Comparison of ENCODE assay signal across 11 mouse cellular contexts in genomic region chr11:70778058-70778457, GRCm38 (mm10). TPM values are rescaled to one million over a fixed set of nuclear protein-coding genes. Genes with fewer than 3 reads are reported as not detected.
DNase-seq lines count a peak whose midpoint lies in the region; ATAC-seq and TF ChIP-seq lines count a peak whose summit lies in the region.
"Not testable (repeated sequence)": the region's sequence is repeated elsewhere in the genome, so short reads cannot be mapped to it uniquely, and the experiment has no call there.
"Had no signal": no experiment of that assay in that cellular context is flagged by ENCODE, and none has a peak within 500 bp of the region (broad histone marks: within the 10 kb centered on the region; RNA-seq: fewer than 3 reads in every experiment).

No protein-coding gene starts in this region.

- ATAC-seq in kidney, postnatal 0 days (replicated peaks; ENCODE audit: low FRiP score, low read depth) = not testable (repeated sequence)
- peak; percentile 45; the same call in 1 of the 2 replicates for ATAC-seq in lung, embryonic 16.5 days (ENCODE audit: low read depth)
- peak; percentile 58; the same call in 1 of the 2 replicates for ATAC-seq in monocyte, adult 5-6 weeks (replicated peaks; ENCODE audit: insufficient number of reproducible peaks, low FRiP score, low TSS enrichment, poor library complexity, severe bottlenecking)

- H3K4me3 ChIP-seq in ES-E14 (ENCODE audit: insufficient read depth in 1 of 2, low read depth in 1 of 2, low read length in 2 of 2, poor library complexity in 1 of 2, severe bottlenecking in 1 of 2); kidney, postnatal 0 days (replicated peaks; ENCODE audit: low read depth, low read length); lung, embryonic 16.5 days (ENCODE audit: low read length): not testable (repeated sequence)

- not testable (repeated sequence) for H3K9ac ChIP-seq in ES-E14 (ENCODE audit: insufficient read depth, low read depth, low read length, poor library complexity, severe bottlenecking); kidney, postnatal 0 days (ENCODE audit: low read depth, low read length); lung, embryonic 16.5 days (ENCODE audit: low read length)

- peak; percentile 20 for DNase-seq in 3134 (ENCODE audit: extremely low read depth, insufficient read length, low spot score)
- not testable (repeated sequence) for DNase-seq in ES-E14 (ENCODE audit: low read depth, low spot score)
- DNase-seq in adipocyte (ENCODE audit: low spot score) = peak; percentile 66
- peak; percentile 15 for DNase-seq in embryo, embryonic 9.5 days (ENCODE audit: extremely low spot score)
- DNase-seq in heart, postnatal 10 days = peak; percentile 21 to 40
- peak; percentile 83 for DNase-seq in kidney, postnatal 0 days (ENCODE audit: low spot score)

- 25% methylated on average over 6 of the region's 6 CpGs for WGBS in kidney, postnatal 0 days
- WGBS in lung, embryonic 16.5 days = 22% methylated on average over 6 of the region's 6 CpGs

- not testable (repeated sequence) for H3K4me1 ChIP-seq in ES-E14 (ENCODE audit: control insufficient read depth in 2 of 2, insufficient read depth in 2 of 2, low read length in 2 of 2, poor library complexity in 1 of 2); kidney, postnatal 0 days (replicated peaks; ENCODE audit: insufficient read depth, low read length); lung, embryonic 16.5 days (replicated peaks; ENCODE audit: control insufficient read depth, insufficient read depth, low read length)

- in situ Hi-C loops in ES-E14 (cut with MboI; ENCODE audit: low sequenced_read_pairs in 2 of 2, unreplicated experiment in 2 of 2) = not testable (repeated sequence)

- not testable (repeated sequence) for H3K27me3 ChIP-seq in kidney, postnatal 0 days (ENCODE audit: insufficient read depth, low read length); lung, embryonic 16.5 days (ENCODE audit: control insufficient read depth, insufficient read depth, low read depth, low read length)

- H3K4me2 ChIP-seq in kidney, postnatal 0 days (ENCODE audit: low read length); lung, embryonic 16.5 days (ENCODE audit: low read depth, low read length): not testable (repeated sequence)

- not testable (repeated sequence) for H3K36me3 ChIP-seq in ES-E14 (ENCODE audit: control insufficient read depth, insufficient read depth, low read length, poor library complexity, severe bottlenecking); kidney, postnatal 0 days (ENCODE audit: insufficient read depth, low read length); lung, embryonic 16.5 days (ENCODE audit: control insufficient read depth, insufficient read depth, low read length)

- peak; percentile 71 for TF ChIP-seq CTCF in kidney, postnatal 0 days (IDR thresholded peaks at IDR 0.05; ENCODE audit: low read depth)

- intact Hi-C loops in heart, postnatal 10 days (cut with DNase I) = not testable (repeated sequence)

- H3K9me3 ChIP-seq in ES-E14 (ENCODE audit: control insufficient read depth, insufficient read depth, low read depth, low read length); kidney, postnatal 0 days (replicated peaks; ENCODE audit: low read length); lung, embryonic 16.5 days (ENCODE audit: control insufficient read depth, low read length): not testable (repeated sequence)

- not testable (repeated sequence) for H3K27ac ChIP-seq in ES-E14 (ENCODE audit: insufficient read depth, low read depth, low read length, poor library complexity, severe bottlenecking); kidney, postnatal 0 days; lung, embryonic 16.5 days (ENCODE audit: low read length)

TF ChIP-seq in ES-E14, 5 proteins besides CTCF, POLR2A, EP300 and RAD21:
- 0 out of 2 replicates have a peak, but pooled peaks have one; percentile 26 for TF ChIP-seq ZNF384 (IDR thresholded peaks at IDR 0.05; ENCODE audit: low read depth, low read length)
TF ChIP-seq in ES-E14: peak in this region for 1; not testable (repeated sequence) for 4.

RNA-seq across cellular contexts. Expression of gene Zfp3, which starts 14.0 kb away (rescaled TPM):
- 1.4 and 2.1 TPM in 2 replicates for total RNA-seq in ES-E14 (2012; rRNA removed)
- 10 to 100 TPM; 10.6 to 11.2 TPM for total RNA-seq in heart, postnatal 10 days (2021)
- 7.1 and 7.7 TPM in 2 replicates for polyA plus RNA-seq in kidney, postnatal 0 days (2015; fragmentation: Nextera tagmentation; extraction: Ambion mirVana)
- 4.9 and 5.7 TPM in 2 replicates for polyA plus RNA-seq in lung, embryonic 16.5 days (2015; fragmentation: Nextera tagmentation; extraction: Ambion mirVana)
- total RNA-seq in monocyte, adult 5-6 weeks (2017) = 2.1 to 6.5 TPM (median 2.1 TPM) in 3 replicates

RNA-seq across cellular contexts. Expression of gene Scimp, which starts 34.3 kb away (rescaled TPM):
- not detected in 2 replicates for total RNA-seq in ES-E14 (2012; rRNA removed)
- total RNA-seq in heart, postnatal 10 days (2021) = not detected
- 0.55 and 0.84 TPM in 2 replicates for polyA plus RNA-seq in kidney, postnatal 0 days (2015; fragmentation: Nextera tagmentation; extraction: Ambion mirVana)
- 0.20 and 0.35 TPM in 2 replicates for polyA plus RNA-seq in lung, embryonic 16.5 days (2015; fragmentation: Nextera tagmentation; extraction: Ambion mirVana)
- total RNA-seq in monocyte, adult 5-6 weeks (2017) = 13.5 to 64.4 TPM (median 25.6 TPM) in 3 replicates
- total RNA-seq: gastrocnemius, postnatal 4 days had no signal
- polyA plus RNA-seq: C2C12; limb, embryonic 12.5 days had no signal

Comparison
In these comparisons a context has a peak if more than half of its experiments do, and no peak if none do; other contexts are left out.
1. RNA of gene Scimp, which starts 34.3 kb away (total RNA-seq): 13.5 to 64.4 TPM in monocyte, adult 5-6 weeks; not detected in heart, postnatal 10 days and not detected in ES-E14; every median in the first group is over 10 times any median in the second.